Mouse (Mus musculus): ENCODE data around the gene Grb2. TPM values are rescaled to one million over a fixed set of nuclear protein-coding genes. Genes with fewer than 3 reads are reported as not detected.
A peak's percentile ranks its signal among the peaks of the same experiment; 100 is the strongest.

The Grb2 gene
- total RNA-seq, 2 experiments from 2014 or later, result 113 to 120 TPM

- intact Hi-C loops (cut with DNase I), result no loop called here
- no peak for DNase-seq
These were observed 16.4 kb downstream of the Grb2 start for GRCm38 (mm10) chr11:115691976-115692375.

- intact Hi-C loops (cut with DNase I), result no loop called here
- DNase-seq, result no peak
These were observed 16.9 kb downstream of the Grb2 start for GRCm38 (mm10) chr11:115691511-115691910.

GRCm38 (mm10) chr11:115691013-115691412 is 17.4 kb downstream of the Grb2 start:
- intact Hi-C loops (cut with DNase I), result no loop called here
- peak in 1 of 2 experiments; percentile 44 for DNase-seq

- DNase-seq, result peak in 1 of 2 experiments; percentile 41
- intact Hi-C loops (cut with DNase I), result no loop called here
These were observed 18.0 kb downstream of the Grb2 start for GRCm38 (mm10) chr11:115690356-115690755.

- DNase-seq, result no peak
- intact Hi-C loops (cut with DNase I), result no loop called here
These were observed 19.1 kb downstream of the Grb2 start for GRCm38 (mm10) chr11:115689137-115689915.

GRCm38 (mm10) chr11:115686369-115686768 is 22.0 kb downstream of the Grb2 start:
- intact Hi-C loops (cut with DNase I), result no loop called here
- DNase-seq, result no peak

- intact Hi-C loops (cut with DNase I), result no loop called here
- no peak for DNase-seq
These were observed 22.4 kb downstream of the Grb2 start for GRCm38 (mm10) chr11:115685954-115686353.

- intact Hi-C loops (cut with DNase I), result no loop called here
- DNase-seq, result no peak
These were observed 23.5 kb downstream of the Grb2 start for GRCm38 (mm10) chr11:115684877-115685276.

- DNase-seq, result no peak
- intact Hi-C loops (cut with DNase I), result no loop called here
These were observed 25.1 kb downstream of the Grb2 start for GRCm38 (mm10) chr11:115683326-115683725.

GRCm38 (mm10) chr11:115682411-115682810 is 26.0 kb downstream of the Grb2 start:
- intact Hi-C loops (cut with DNase I), result no loop called here
- no peak for DNase-seq

- intact Hi-C loops (cut with DNase I), result no loop called here
- no peak for DNase-seq
These were observed 28.7 kb downstream of the Grb2 start for GRCm38 (mm10) chr11:115679554-115680238.

GRCm38 (mm10) chr11:115678861-115679260 is 29.5 kb downstream of the Grb2 start:
- no peak for DNase-seq
- intact Hi-C loops (cut with DNase I), result no loop called here

GRCm38 (mm10) chr11:115677511-115677910 is 30.9 kb downstream of the Grb2 start:
- intact Hi-C loops (cut with DNase I), result no loop called here
- no peak for DNase-seq

- no peak for DNase-seq
- intact Hi-C loops (cut with DNase I), result no loop called here
These were observed 31.7 kb downstream of the Grb2 start for GRCm38 (mm10) chr11:115676738-115677137.

GRCm38 (mm10) chr11:115674235-115674865 is 34.0 kb downstream of the Grb2 start:
- no peak for DNase-seq
- intact Hi-C loops (cut with DNase I), result no loop called here

GRCm38 (mm10) chr11:115673471-115674234 is 34.7 kb downstream of the Grb2 start:
- intact Hi-C loops (cut with DNase I), result no loop called here
- no peak for DNase-seq

GRCm38 (mm10) chr11:115672226-115672987 is 36.0 kb downstream of the Grb2 start:
- no peak for DNase-seq
- intact Hi-C loops (cut with DNase I), result no loop called here

- DNase-seq, result peak; percentile 43 to 47
- intact Hi-C loops (cut with DNase I), result no loop called here
These were observed 37.8 kb downstream of the Grb2 start for GRCm38 (mm10) chr11:115670451-115671050.

- intact Hi-C loops (cut with DNase I), result no loop called here
- no peak for DNase-seq
These were observed 44.6 kb downstream of the Grb2 start for GRCm38 (mm10) chr11:115663676-115664335.

Measured in heart, postnatal 14 days (tissue).